Mouse (Mus musculus): ENCODE data around the gene Med29. TPM values are rescaled to one million over a fixed set of nuclear protein-coding genes. Genes with fewer than 3 reads are reported as not detected.

Gene Med29
- polyA plus RNA-seq, 1 experiment from 2014 or later, result 46.8 TPM

DNA sequence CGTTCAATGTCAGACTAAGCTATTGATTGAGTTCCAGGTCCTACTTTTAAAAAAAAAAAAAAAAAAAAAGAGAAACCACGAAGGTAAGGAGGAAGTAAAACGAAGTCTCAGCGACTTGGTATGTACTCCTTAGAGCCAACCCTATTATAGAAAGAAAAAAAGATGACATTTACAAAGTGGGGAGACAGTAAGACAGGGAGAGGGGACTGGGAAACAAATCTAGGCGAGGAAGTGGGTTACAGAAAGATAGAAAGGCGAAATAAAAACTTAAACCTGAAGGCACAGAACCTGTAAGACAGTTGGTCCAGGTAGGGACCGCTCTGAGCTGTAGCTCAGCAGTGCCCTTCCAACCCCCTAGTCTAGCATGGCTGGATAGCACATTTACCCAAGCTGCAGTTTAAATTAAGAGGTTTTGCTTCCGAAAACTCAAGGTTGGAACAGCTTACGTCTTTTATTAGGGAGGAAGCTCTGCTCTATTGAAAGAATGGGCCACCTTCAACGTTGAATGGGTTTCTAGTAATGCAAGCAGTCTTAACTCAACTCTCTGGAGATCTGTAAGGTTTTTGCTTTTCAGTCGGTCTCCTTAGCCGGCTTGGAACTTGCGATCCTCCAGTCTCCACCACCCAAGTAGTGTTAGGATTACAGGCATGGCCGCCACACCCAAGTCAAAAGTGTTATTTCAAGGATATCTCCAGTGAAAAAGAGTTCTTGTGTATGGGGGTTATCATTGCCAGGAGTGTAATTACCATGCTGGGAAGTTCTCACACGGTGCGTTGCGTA lies 12.1 kb downstream of the Med29 start, which contains the start of gene Zfp36:
Zfp36 (minus strand) TSS at position 17 of the 780 bp plus-strand sequence.
- Histone ChIP-seq H3K36me3 (ENCODE audit: control insufficient read depth, insufficient read depth, low read length) (peaks cover 4% of the 10 kb centered on the region), H3K9me3 (ENCODE audit: control insufficient read depth, low read length) (no peaks in the 10 kb centered on the region), H3K4me3 (ENCODE audit: low read length) (peak within 1 kb of the TSS; percentile 60), H3K27me3 (ENCODE audit: control insufficient read depth, insufficient read depth, low read depth, low read length) (no peaks in the 10 kb centered on the region), H3K4me1 (replicated peaks; ENCODE audit: control insufficient read depth, insufficient read depth, low read length) (peaks cover 53% of the 10 kb centered on the region), H3K9ac (ENCODE audit: low read length) (peak within 1 kb of the TSS; percentile 81), H3K4me2 (ENCODE audit: low read depth, low read length) (peak within 1 kb of the TSS; percentile 96), H3K27ac (ENCODE audit: low read length) (peak within 1 kb of the TSS; percentile 100)
- ATAC-seq (ENCODE audit: low read depth), result no peak
- WGBS, result 45% methylated on average over 17 of the region's 17 CpGs

DNA sequence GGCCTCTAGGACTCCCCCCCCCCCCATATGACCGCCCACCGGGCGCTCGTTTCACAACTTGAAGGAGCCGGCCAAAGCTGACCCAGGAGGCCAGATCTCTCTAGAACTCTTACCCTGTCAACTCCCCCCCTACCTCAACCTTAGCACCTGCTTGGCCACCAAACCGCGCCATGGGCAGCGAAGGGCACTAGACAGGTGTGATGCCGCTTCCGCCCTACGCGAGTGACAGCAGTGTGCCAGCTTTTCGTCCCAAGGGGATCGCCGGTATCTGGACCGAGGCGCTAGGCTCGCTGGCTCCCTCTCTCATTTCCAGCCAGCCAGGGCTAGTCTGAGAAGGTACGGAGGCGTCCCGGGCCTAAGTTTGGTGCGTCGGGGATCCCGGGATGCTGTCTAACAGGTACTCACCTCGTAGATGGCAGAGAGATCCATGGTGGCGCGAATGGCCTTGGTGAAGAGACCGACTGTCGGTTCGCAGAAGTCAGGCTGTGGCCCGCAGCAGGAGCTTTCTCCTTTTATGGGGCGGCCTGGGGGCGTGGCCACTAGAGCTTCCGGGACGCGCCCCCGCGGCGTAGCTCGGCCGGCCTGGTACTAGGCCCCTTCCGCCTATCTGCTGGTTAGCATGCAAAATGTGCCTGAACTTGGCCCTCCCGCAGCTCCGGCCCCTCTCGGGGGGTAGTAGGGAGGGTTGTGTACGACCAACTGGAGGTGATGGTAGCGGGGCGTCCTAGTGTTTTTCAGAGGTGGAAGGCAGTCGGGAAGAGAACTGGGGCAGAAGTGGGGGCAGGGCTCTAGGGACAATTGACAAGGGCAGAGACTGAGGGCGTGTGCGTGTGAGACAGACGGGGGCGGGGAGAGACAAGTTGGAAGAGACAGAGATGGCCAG lies 13.5 kb downstream of the Med29 start:
- WGBS, result under 1% methylated on average over 51 of the region's 53 CpGs
- Histone ChIP-seq H3K9me3 (ENCODE audit: control insufficient read depth, low read length) (no peaks in the 10 kb centered on the region), H3K9ac (ENCODE audit: low read length) (peak overlapping the region; percentile 81), H3K27me3 (ENCODE audit: control insufficient read depth, insufficient read depth, low read depth, low read length) (no peaks in the 10 kb centered on the region), H3K4me2 (ENCODE audit: low read depth, low read length) (peak overlapping the region; percentile 96), H3K4me3 (ENCODE audit: low read length) (peak overlapping the region; percentile 60), H3K36me3 (ENCODE audit: control insufficient read depth, insufficient read depth, low read length) (peaks cover 2% of the 10 kb centered on the region), H3K27ac (ENCODE audit: low read length) (peak overlapping the region; percentile 100), H3K4me1 (replicated peaks; ENCODE audit: control insufficient read depth, insufficient read depth, low read length) (peaks cover 53% of the 10 kb centered on the region)
- peak; percentile 41 for ATAC-seq (ENCODE audit: low read depth)

DNA sequence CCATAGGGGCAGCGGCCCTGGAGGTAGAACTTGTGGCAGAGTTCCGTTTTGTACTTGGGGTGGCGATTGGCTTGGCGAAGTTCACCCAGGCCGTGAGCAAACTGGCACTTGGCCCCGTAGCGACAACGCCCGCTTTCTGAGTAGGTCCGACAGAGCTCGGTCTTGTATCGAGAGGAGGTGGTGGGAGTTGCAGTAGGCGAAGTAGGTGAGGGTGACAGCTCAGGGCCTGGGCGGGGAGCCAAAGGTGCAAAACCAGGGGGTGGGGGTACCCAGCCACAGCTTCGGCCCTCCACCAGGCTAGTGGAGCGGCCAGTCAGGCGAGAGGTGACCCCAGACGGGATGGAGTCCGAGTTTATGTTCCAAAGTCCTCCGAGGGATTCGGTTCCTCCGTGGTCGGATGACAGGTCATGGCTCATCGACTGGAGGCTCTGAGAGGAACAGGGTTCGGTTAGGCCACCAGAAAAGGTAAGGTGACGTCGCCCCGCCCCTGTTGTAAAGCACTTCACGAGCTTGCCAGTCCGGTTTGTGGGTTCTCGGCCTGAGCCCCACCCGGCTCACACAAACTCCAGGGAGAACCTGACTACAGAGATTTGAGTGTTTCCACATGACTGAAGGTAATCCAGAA lies 14.3 kb downstream of the Med29 start:
- Histone ChIP-seq H3K36me3 (ENCODE audit: control insufficient read depth, insufficient read depth, low read length) (peaks cover 2% of the 10 kb centered on the region), H3K4me3 (ENCODE audit: low read length) (peak overlapping the region; percentile 60), H3K27ac (ENCODE audit: low read length) (peak overlapping the region; percentile 100), H3K27me3 (ENCODE audit: control insufficient read depth, insufficient read depth, low read depth, low read length) (no peaks in the 10 kb centered on the region), H3K4me1 (replicated peaks; ENCODE audit: control insufficient read depth, insufficient read depth, low read length) (peaks cover 53% of the 10 kb centered on the region), H3K9ac (ENCODE audit: low read length) (peak overlapping the region; percentile 81), H3K4me2 (ENCODE audit: low read depth, low read length) (peak overlapping the region; percentile 96), H3K9me3 (ENCODE audit: control insufficient read depth, low read length) (no peaks in the 10 kb centered on the region)
- ATAC-seq (ENCODE audit: low read depth), result no peak
- WGBS, result 16% methylated on average over 32 of the region's 32 CpGs

GRCm38 (mm10) chr7:28377190-28378065 lies 15.1 kb downstream of the Med29 start:
- 52% methylated on average over 18 of the region's 18 CpGs for WGBS
- peak overlapping the region; percentile 60 for H3K4me3 ChIP-seq (ENCODE audit: low read length)
- peaks cover 45% of the 10 kb centered on the region for H3K4me1 ChIP-seq (replicated peaks; ENCODE audit: control insufficient read depth, insufficient read depth, low read length)
- no peaks in the 10 kb centered on the region for H3K9me3 ChIP-seq (ENCODE audit: control insufficient read depth, low read length)
- H3K27me3 ChIP-seq (ENCODE audit: control insufficient read depth, insufficient read depth, low read depth, low read length), result no peaks in the 10 kb centered on the region
- H3K4me2 ChIP-seq (ENCODE audit: low read depth, low read length), result peak overlapping the region; percentile 96
- H3K36me3 ChIP-seq (ENCODE audit: control insufficient read depth, insufficient read depth, low read length), result peaks cover 2% of the 10 kb centered on the region
- H3K27ac ChIP-seq (ENCODE audit: low read length), result peak overlapping the region; percentile 100
- peak overlapping the region; percentile 81 for H3K9ac ChIP-seq (ENCODE audit: low read length)
- ATAC-seq (ENCODE audit: low read depth), result no peak

- Histone ChIP-seq H3K4me2 (ENCODE audit: low read depth, low read length) (peak overlapping the region; percentile 96), H3K4me1 (replicated peaks; ENCODE audit: control insufficient read depth, insufficient read depth, low read length) (peaks cover 36% of the 10 kb centered on the region), H3K36me3 (ENCODE audit: control insufficient read depth, insufficient read depth, low read length) (peaks cover 2% of the 10 kb centered on the region), H3K27ac (ENCODE audit: low read length) (peak overlapping the region; percentile 98), H3K4me3 (ENCODE audit: low read length) (peak overlapping the region; percentile 60), H3K9ac (ENCODE audit: low read length) (peak overlapping the region; percentile 59), H3K27me3 (ENCODE audit: control insufficient read depth, insufficient read depth, low read depth, low read length) (no peaks in the 10 kb centered on the region), H3K9me3 (ENCODE audit: control insufficient read depth, low read length) (no peaks in the 10 kb centered on the region)
- ATAC-seq (ENCODE audit: low read depth), result peak; percentile 10; the same call in 1 of the 2 replicates
- WGBS, result 2% methylated on average over 30 of the region's 30 CpGs
Observed at GRCm38 (mm10) chr7:28376011-28376771, 16.3 kb downstream of the Med29 start.

- WGBS, result under 1% methylated on average over 32 of the region's 36 CpGs
Observed at GRCm38 (mm10) chr7:28375176-28375921, 17.2 kb downstream of the Med29 start.

DNA sequence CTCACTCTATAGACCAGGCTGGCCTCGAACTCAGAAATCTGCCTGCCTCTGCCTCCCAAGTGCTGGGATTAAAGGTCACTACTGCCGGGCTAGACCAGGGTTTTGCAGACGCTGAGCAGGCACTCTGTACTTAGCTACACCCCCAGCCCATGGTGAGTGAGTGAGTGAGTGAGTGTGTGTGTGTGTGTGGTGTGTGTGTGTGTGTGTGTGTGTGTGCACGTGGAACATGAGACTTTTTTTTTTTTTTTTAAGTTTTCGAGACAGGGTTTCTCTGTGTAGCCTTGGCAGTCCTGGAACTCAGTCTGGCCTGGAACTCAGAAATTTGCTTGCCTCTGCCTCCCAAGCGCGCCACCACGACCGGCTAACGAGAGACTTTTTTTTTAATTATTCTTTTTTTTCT lies 17.9 kb downstream of the Med29 start:
- Histone ChIP-seq H3K4me2 (ENCODE audit: low read depth, low read length) (peak overlapping the region; percentile 53), H3K9ac (ENCODE audit: low read length) (peak overlapping the region; percentile 66; the same call in 1 of the 2 replicates), H3K4me3 (ENCODE audit: low read length) (no peak overlapping the region; the same call in 1 of the 2 replicates), H3K27me3 (ENCODE audit: control insufficient read depth, insufficient read depth, low read depth, low read length) (no peaks in the 10 kb centered on the region), H3K36me3 (ENCODE audit: control insufficient read depth, insufficient read depth, low read length) (peaks cover 6% of the 10 kb centered on the region), H3K27ac (ENCODE audit: low read length) (peak overlapping the region; percentile 98), H3K9me3 (ENCODE audit: control insufficient read depth, low read length) (no peaks in the 10 kb centered on the region), H3K4me1 (replicated peaks; ENCODE audit: control insufficient read depth, insufficient read depth, low read length) (peaks cover 33% of the 10 kb centered on the region)
- WGBS, result 69% methylated on average over 9 of the region's 10 CpGs
- no peak for ATAC-seq (ENCODE audit: low read depth)

More at GRCm38 (mm10) chr7:28375176-28375921, 17.2 kb downstream of the Med29 start:
- Histone ChIP-seq H3K36me3 (ENCODE audit: control insufficient read depth, insufficient read depth, low read length) (peaks cover 2% of the 10 kb centered on the region), H3K9me3 (ENCODE audit: control insufficient read depth, low read length) (no peaks in the 10 kb centered on the region), H3K4me1 (replicated peaks; ENCODE audit: control insufficient read depth, insufficient read depth, low read length) (peaks cover 33% of the 10 kb centered on the region), H3K4me3 (ENCODE audit: low read length) (peak overlapping the region; percentile 60), H3K4me2 (ENCODE audit: low read depth, low read length) (peak overlapping the region; percentile 96), H3K27me3 (ENCODE audit: control insufficient read depth, insufficient read depth, low read depth, low read length) (no peaks in the 10 kb centered on the region), H3K9ac (ENCODE audit: low read length) (peak overlapping the region; percentile 66), H3K27ac (ENCODE audit: low read length) (peak overlapping the region; percentile 98)
- ATAC-seq (ENCODE audit: low read depth), result peak; percentile 64

Measured in lung, embryonic 16.5 days (tissue).